Mouse (Mus musculus) testis, adult 2 months (tissue): ENCODE measurements around the gene Mgat4c.

ENCODE experiments used
- CTCF ChIP-seq: fragments of 200-500 bp; IDR thresholded peaks from 2 replicates; pipeline ENCODE4 v1.5.1; 2012; ENCODE audit warnings: low read depth, mild to moderate bottlenecking, inconsistent platforms, low read length, moderate library complexity; ENCODE audit not compliant: control insufficient read depth, insufficient read depth, insufficient replicate concordance
- POLR2A ChIP-seq: fragments of 200-500 bp; IDR thresholded peaks from 2 replicates; pipeline ENCODE4 v1.6.1; 2012; ENCODE audit warnings: low read depth, mild to moderate bottlenecking, inconsistent platforms, low read length, moderate library complexity; ENCODE audit not compliant: control insufficient read depth

DNA sequence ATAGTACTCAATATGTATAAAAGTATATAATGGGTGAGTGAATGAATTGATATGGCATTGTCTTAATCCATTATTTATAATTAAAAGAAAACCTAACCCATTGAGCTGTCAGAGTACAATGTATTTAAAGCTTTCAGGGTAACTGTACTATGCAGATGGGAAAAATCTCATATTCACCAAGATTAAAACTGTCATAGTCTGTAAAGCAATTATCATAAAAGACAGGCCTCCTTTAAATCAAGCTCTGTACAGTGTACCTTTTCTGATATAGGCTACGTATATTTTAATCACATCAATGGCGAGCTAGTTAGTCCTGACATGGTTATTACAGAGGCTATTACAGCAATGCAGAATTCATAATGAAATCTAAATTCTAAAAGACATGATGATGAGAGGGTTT, 146.7 kb downstream of the Mgat4c start:
- TF ChIP-seq CTCF, result no peak
- no peak for TF ChIP-seq POLR2A
